Mouse (Mus musculus): ENCODE data around the gene 1600014C10Rik. TPM values are rescaled to one million over a fixed set of nuclear protein-coding genes. Genes with fewer than 3 reads are reported as not detected.

1600014C10Rik gene
- polyA plus RNA-seq, 1 experiment from 2014 or later = 14.5 TPM

DNA sequence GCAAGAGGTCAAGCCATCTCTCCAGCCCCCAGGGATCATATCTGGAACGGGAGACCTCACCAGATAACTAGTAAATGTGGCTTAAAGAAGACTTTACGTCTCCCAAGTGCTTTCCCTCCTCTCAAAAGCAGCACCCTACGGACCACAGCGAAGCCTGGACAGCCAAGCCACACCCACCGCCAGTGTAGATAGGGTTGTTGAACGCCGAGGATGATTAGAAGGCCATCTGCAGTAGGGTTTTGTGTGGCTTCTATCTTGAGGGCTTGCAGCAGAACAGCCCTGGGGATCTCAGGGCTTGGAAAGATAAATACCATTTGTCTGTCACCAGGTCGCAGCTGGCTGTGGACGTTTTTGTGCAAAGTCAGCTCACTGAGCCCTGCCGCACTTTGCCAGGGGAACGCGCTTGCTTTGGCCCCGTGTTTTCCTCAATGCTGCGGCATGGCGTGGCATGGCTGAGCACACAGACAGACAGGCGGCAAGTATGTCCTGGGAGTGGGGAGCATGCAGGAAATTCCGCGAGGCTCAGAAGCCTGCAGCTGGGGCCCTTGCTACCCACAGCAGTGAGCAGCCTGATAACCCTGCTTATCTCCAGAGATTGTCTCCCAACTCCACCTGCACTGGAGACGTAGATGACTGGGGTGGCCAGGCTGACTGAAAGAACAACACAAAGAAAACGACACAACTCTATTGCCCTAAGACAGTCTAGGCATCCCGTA lies 15.9 kb upstream of the 1600014C10Rik start:
- Histone ChIP-seq H3K4me1 (peaks cover 5% of the 10 kb centered on the region), H3K36me3 (no peaks in the 10 kb centered on the region), H3K27ac (peak overlapping the region; percentile 21; the same call in 1 of the 2 replicates), H3K27me3 (ENCODE audit: low read depth, poor library complexity, severe bottlenecking) (0 out of 2 replicates have a peak, but pooled peaks cover under 1% of the 10 kb centered on the region), H3K4me3 (peak overlapping the region; percentile 14; the same call in 1 of the 2 replicates), H3K9me3 (replicated peaks) (no peaks in the 10 kb centered on the region)
- DNase-seq (ENCODE audit: low spot score) = no peak
- WGBS = 67% methylated on average over 21 of the region's 21 CpGs

DNA sequence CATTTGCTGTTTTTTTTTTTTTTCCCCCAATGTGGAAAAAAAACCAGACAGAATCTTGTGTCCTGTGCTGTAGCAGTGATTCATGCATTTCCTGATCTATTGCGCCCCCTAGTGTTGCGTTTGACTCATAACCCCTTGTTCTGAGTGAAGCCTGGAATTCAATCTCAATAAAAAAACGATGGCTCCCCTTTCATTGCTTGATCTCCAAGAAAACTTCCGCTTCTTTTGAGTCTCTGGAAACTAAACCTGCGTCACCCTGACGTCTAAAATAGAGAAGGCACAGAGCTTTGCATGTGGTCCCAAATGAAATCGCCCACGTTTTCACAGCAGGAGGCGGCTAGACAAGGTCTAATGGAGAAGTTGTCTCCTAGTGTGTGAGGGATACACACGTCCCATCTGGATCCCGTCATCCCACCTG lies 15.3 kb upstream of the 1600014C10Rik start:
- no peaks in the 10 kb centered on the region for H3K36me3 ChIP-seq
- no peak overlapping the region for H3K27ac ChIP-seq
- 21% methylated on average over 11 of the region's 11 CpGs for WGBS
- peaks cover 5% of the 10 kb centered on the region; the same call in 1 of the 2 replicates for H3K27me3 ChIP-seq (ENCODE audit: low read depth, poor library complexity, severe bottlenecking)
- peaks cover 5% of the 10 kb centered on the region for H3K4me1 ChIP-seq
- no peaks in the 10 kb centered on the region for H3K9me3 ChIP-seq (replicated peaks)
- peak; percentile 70 for DNase-seq (ENCODE audit: low spot score)
- H3K4me3 ChIP-seq = 0 out of 2 replicates have a peak overlapping the region, but pooled peaks have one; percentile 14

DNA sequence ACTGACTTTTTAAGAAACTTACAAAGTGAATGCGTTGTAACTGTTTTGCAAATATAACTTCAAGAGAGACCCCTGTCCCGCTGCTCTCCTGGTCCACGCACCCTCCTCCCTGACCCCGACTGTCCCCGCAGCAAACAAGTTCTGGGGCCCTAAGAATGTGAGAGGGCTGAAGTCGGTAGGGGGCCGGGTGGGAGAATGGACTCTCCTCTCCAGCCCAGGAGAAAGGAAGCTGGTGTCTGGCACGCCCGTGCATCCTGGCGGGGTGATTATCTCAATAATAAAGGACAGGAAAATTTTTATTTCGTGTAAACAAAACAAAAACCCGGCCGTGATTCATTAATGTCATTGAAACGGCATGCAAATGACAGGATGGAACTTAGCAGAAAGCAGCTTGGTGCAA lies 9.1 kb upstream of the 1600014C10Rik start:
- Histone ChIP-seq H3K27ac (peak overlapping the region; percentile 89), H3K9me3 (replicated peaks) (no peaks in the 10 kb centered on the region), H3K36me3 (no peaks in the 10 kb centered on the region), H3K4me1 (peaks cover 13% of the 10 kb centered on the region), H3K27me3 (ENCODE audit: low read depth, poor library complexity, severe bottlenecking) (peaks cover 38% of the 10 kb centered on the region), H3K4me3 (peak overlapping the region; percentile 40)
- WGBS = 23% methylated on average over 14 of the region's 14 CpGs
- no peak for DNase-seq (ENCODE audit: low spot score)

DNA sequence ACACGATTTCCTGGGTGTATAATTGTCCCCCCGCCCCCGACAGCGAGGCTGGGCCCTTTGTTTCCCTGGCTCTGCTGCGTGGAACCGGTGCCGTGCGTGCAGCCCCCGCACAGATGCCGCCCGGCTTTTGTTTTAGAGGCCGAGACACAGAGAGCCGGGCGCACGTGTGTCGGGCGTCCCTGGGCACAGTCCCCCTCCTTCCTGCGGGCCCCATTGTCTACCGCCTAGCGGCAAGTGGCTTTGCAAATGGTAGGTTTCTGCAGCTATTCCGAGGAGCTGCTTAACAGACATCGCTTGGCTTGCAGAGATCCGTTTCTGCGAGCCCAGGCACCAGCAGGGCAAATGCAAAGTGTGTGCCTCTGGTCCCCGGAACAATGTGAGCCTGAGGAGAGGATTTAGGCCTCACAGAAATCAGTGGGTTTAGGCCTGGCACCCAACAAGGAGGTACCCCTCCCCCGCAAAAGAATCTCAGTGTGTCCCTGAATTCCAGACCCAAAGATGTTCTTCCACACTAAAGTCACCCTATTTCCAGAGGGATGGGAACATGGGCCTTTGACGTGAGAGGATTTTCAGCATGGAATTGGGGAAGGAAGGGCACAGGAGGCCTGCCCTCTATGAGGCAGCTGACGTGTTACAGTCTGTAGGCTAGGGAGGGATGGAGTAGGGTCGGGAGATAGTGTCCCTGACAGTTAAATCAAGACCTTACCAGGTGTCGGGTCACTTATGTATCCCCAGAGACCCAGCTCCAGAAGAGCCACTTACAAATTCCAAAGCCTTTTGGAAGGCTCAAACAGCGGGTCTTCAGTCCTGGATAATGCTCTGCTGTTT lies 8.5 kb upstream of the 1600014C10Rik start:
- 17% methylated on average over 31 of the region's 31 CpGs for WGBS
- Histone ChIP-seq H3K4me1 (peaks cover 13% of the 10 kb centered on the region), H3K36me3 (no peaks in the 10 kb centered on the region), H3K27ac (peak overlapping the region; percentile 89), H3K4me3 (peak overlapping the region; percentile 40), H3K9me3 (replicated peaks) (no peaks in the 10 kb centered on the region), H3K27me3 (ENCODE audit: low read depth, poor library complexity, severe bottlenecking) (peaks cover 38% of the 10 kb centered on the region)
- DNase-seq (ENCODE audit: low spot score) = peak; percentile 72

DNA sequence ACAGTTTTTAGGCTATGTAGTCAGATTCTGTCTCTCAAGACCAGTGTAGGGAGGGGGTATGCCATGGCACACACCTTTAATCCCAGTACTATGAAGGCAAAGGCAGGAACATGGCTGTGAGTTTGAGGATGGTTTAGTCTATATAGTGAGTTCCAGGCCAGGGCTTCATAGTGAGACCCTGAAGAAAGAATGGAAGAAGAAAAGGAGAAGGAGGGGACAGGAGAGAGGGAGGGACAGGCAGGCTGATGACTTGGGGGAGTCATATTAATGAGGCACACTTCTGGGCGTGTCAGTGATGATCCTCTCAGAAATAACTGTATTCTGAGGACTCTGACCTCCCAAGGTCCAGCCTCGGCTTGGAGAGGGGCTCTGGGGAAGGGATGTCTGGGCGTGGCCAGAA lies 7.0 kb upstream of the 1600014C10Rik start:
- H3K36me3 ChIP-seq = no peaks in the 10 kb centered on the region
- H3K9me3 ChIP-seq (replicated peaks) = no peaks in the 10 kb centered on the region
- peaks cover 13% of the 10 kb centered on the region for H3K4me1 ChIP-seq
- no peak for DNase-seq (ENCODE audit: low spot score)
- WGBS = 78% methylated on average over 3 of the region's 3 CpGs
- no peak overlapping the region for H3K27ac ChIP-seq
- no peak overlapping the region for H3K4me3 ChIP-seq
- peaks cover 38% of the 10 kb centered on the region for H3K27me3 ChIP-seq (ENCODE audit: low read depth, poor library complexity, severe bottlenecking)

DNA sequence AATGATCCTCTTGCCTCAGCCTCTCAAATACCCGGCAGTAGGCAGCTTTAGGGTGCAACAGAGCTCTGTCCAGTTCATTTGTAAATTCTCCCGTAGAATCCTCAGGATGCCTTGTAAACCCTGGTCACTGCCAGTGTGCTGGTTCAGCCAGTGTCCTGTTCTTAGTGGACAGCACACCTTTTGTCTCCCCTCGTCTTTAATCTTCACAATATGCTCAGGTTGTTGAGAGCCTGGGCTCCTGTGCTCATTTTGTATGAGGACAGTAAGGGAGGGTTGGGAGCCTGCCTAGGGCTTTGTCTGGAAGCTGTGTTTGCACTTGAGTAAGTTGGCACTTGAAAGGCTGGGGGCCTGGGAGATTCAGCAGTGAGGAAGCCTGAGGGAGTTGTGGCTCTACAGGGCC lies 3.1 kb upstream of the 1600014C10Rik start:
- H3K36me3 ChIP-seq = no peaks in the 10 kb centered on the region
- H3K4me1 ChIP-seq = peaks cover 18% of the 10 kb centered on the region
- H3K27ac ChIP-seq = no peak overlapping the region
- H3K27me3 ChIP-seq (ENCODE audit: low read depth, poor library complexity, severe bottlenecking) = peaks cover 14% of the 10 kb centered on the region
- no peaks in the 10 kb centered on the region for H3K9me3 ChIP-seq (replicated peaks)
- no peak overlapping the region for H3K4me3 ChIP-seq
- 79% methylated on average over 3 of the region's 3 CpGs for WGBS
- DNase-seq (ENCODE audit: low spot score) = no peak

DNA sequence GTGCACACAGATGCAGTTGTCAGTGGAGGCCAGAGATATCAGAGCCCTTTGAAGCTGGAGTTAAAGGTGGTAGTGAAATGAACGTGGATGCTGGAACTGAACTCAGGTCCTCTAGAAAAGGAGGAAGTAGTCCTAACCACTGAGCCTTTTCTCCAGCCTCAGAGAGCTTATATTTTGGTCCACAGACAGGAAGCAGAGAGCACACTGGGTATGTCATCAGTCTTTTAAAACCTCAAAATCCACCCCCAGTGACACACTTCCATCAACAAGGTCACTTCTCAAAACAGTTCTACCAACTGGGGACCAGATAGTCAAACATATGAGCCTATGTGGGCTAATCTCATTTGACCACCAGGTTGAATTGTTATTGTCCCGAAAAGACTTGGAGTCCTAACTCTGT lies 1.7 kb upstream of the 1600014C10Rik start:
- H3K9me3 ChIP-seq (replicated peaks) = no peaks in the 10 kb centered on the region
- no peaks in the 10 kb centered on the region for H3K27me3 ChIP-seq (ENCODE audit: low read depth, poor library complexity, severe bottlenecking)
- DNase-seq (ENCODE audit: low spot score) = no peak
- peaks cover 17% of the 10 kb centered on the region for H3K4me1 ChIP-seq
- H3K4me3 ChIP-seq = no peak overlapping the region
- 79% methylated on average over 2 of the region's 2 CpGs for WGBS
- H3K27ac ChIP-seq = no peak overlapping the region
- no peaks in the 10 kb centered on the region for H3K36me3 ChIP-seq

DNA sequence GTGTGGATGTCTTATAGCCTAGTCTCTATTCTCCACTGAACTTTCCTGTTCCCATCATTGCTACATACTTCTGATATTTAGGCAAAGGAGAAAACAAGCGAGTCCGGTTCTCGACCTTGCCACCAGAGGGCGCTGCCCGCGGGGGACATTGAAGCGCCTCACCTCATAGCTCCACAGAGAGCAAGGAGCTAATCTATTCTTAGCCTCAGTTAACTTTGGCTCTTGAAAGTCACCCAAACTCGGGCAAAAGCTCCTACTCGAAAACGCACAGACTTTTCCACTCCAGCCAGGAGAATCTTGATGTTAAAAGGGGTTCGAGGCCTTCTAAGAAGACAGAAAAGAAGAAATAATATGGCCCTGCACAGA lies 438 bp upstream of the 1600014C10Rik start:
- H3K4me3 ChIP-seq = peak overlapping the region; percentile 71
- peaks cover 17% of the 10 kb centered on the region for H3K4me1 ChIP-seq
- H3K36me3 ChIP-seq = no peaks in the 10 kb centered on the region
- no peaks in the 10 kb centered on the region for H3K9me3 ChIP-seq (replicated peaks)
- H3K27ac ChIP-seq = peak overlapping the region; percentile 89
- H3K27me3 ChIP-seq (ENCODE audit: low read depth, poor library complexity, severe bottlenecking) = no peaks in the 10 kb centered on the region
- peak; percentile 94 for DNase-seq (ENCODE audit: low spot score)
- under 1% methylated on average over 11 of the region's 11 CpGs for WGBS

DNA sequence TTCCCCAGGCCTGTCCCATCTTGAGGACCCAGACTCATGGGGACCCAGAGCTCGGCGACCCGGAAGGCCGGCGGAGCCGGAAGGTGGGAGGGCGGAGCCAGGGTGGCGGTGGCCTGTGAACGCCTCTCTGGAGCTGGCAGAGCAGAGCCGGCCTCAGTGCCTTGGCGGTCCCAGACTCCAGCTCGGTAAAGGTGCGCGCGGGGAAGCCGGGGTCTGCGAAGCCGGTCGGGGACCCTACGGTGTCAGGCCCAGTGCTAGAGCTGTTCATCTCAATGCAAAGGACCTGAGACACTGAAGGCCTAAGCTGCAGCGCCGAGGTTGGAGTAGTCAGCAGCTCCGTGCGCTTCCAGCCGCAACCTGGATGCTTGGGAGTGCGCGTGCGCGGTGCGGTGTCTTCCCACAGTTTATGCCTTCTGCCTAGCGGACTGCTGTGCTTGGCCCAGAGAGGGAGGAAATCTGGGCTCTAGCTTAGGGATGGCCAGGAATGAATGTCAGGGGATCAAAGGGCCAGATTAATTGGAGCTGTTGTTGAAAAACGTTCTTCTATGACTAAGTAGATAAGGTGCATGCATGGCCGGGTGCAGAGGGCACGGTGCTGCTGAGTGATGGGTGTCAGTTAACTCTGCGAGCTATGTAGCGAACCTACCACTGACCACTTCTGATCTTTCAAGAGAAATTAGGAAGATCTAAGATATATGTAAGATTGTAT lies 846 bp downstream of the 1600014C10Rik start:
- H3K27ac ChIP-seq = peak overlapping the region; percentile 89
- H3K27me3 ChIP-seq (ENCODE audit: low read depth, poor library complexity, severe bottlenecking) = no peaks in the 10 kb centered on the region
- peaks cover 17% of the 10 kb centered on the region for H3K4me1 ChIP-seq
- no peaks in the 10 kb centered on the region for H3K9me3 ChIP-seq (replicated peaks)
- H3K4me3 ChIP-seq = peak overlapping the region; percentile 71
- peak; percentile 89 for DNase-seq (ENCODE audit: low spot score)
- WGBS = 5% methylated on average over 36 of the region's 36 CpGs
- peaks cover 3% of the 10 kb centered on the region; the same call in 1 of the 2 replicates for H3K36me3 ChIP-seq

DNA sequence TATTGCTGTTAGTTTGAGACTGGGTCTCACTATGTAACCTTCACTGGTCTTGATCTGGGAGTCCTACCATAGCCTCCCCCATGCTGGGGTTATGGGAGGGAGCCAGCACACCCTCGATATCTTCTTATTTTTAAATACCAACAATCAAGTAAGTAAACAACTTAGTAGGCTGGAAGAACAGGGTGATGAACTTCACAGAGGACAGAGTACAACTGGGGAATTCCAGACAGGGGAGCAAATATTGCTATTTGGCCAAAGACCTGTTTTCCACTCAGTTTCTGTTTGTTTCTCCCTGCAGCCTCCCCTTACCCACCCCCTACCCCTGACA lies 1.4 kb downstream of the 1600014C10Rik start:
- peaks cover 17% of the 10 kb centered on the region for H3K4me1 ChIP-seq
- WGBS = 81% methylated on average over 1 of the region's 1 CpGs
- no peak overlapping the region for H3K27ac ChIP-seq
- H3K9me3 ChIP-seq (replicated peaks) = no peaks in the 10 kb centered on the region
- peak overlapping the region; percentile 71 for H3K4me3 ChIP-seq
- peaks cover 3% of the 10 kb centered on the region; the same call in 1 of the 2 replicates for H3K36me3 ChIP-seq
- no peaks in the 10 kb centered on the region for H3K27me3 ChIP-seq (ENCODE audit: low read depth, poor library complexity, severe bottlenecking)
- no peak for DNase-seq (ENCODE audit: low spot score)

DNA sequence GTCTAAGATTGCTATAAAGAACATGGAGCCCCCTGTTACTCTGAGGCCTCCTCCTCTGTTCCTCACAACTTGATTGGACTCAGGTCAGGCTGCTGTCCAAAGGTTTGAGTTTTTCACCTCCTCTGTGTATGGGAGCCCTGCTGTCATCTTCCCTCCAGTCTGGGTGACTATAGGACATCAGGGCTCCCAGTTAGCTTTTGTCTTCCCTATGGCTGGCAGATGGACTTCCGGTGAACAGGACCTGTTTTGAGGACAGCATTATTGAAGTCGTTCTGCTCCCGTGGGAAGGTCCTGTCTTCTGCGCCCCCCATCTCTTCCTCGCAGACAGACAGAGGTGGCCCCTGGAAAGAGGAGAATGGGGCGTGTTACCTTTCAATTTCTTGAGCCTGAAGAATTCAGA lies 1.8 kb downstream of the 1600014C10Rik start:
- Histone ChIP-seq H3K36me3 (peaks cover 3% of the 10 kb centered on the region; the same call in 1 of the 2 replicates), H3K9me3 (replicated peaks) (no peaks in the 10 kb centered on the region), H3K4me1 (peaks cover 17% of the 10 kb centered on the region), H3K4me3 (no peak overlapping the region), H3K27ac (no peak overlapping the region), H3K27me3 (ENCODE audit: low read depth, poor library complexity, severe bottlenecking) (no peaks in the 10 kb centered on the region)
- no peak for DNase-seq (ENCODE audit: low spot score)
- WGBS = 92% methylated on average over 6 of the region's 6 CpGs

DNA sequence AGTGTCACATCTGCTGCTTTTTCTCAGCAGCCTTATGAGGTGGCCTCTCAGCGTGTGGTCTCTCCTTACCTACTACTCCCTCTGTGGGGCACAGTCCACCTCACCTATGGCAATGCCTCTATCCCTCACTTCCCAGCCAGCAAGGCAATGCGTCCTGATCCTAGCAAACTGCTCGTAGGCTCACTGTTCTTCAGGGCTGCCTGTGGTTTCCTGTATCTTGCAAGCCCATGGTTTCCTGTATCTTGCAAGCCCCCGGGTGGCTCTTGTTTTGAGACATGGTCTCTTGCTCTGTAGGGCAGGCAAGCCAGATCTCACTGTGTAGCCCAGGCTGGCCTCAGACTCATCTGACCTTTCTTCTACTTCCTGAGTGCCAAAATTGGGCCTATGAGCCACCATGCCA lies 3.8 kb downstream of the 1600014C10Rik start:
- Histone ChIP-seq H3K9me3 (replicated peaks) (no peaks in the 10 kb centered on the region), H3K36me3 (peaks cover 8% of the 10 kb centered on the region), H3K4me3 (no peak overlapping the region), H3K27ac (no peak overlapping the region), H3K27me3 (ENCODE audit: low read depth, poor library complexity, severe bottlenecking) (no peaks in the 10 kb centered on the region), H3K4me1 (peaks cover 17% of the 10 kb centered on the region)
- 74% methylated on average over 4 of the region's 4 CpGs for WGBS
- no peak for DNase-seq (ENCODE audit: low spot score)

DNA sequence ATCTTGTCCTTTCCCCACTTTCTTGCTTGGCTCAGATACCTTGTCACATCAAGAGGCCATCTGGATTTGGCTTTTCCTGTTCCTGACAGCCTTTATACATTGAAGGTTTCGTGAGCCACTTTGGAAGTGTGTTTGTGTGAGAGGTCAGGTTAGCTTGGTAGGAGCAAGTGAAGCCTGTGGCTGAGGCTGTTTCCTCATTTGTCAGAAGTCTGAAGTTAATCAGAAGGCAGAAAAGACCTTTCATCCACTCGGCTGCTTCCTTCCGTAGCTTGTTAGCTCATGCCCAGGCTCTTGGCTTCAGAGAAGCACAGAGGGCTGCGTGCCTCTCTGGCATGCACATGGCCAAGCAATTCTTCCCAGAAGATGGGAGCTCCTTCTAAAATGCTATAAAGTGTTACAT lies 4.8 kb downstream of the 1600014C10Rik start:
- Histone ChIP-seq H3K27ac (no peak overlapping the region), H3K4me3 (no peak overlapping the region), H3K27me3 (ENCODE audit: low read depth, poor library complexity, severe bottlenecking) (no peaks in the 10 kb centered on the region), H3K9me3 (replicated peaks) (no peaks in the 10 kb centered on the region), H3K4me1 (peaks cover 15% of the 10 kb centered on the region), H3K36me3 (peaks cover 8% of the 10 kb centered on the region)
- 76% methylated on average over 4 of the region's 4 CpGs for WGBS
- DNase-seq (ENCODE audit: low spot score) = no peak
